Mouse (Mus musculus): ENCODE results near the gene Elf1.

DNA sequence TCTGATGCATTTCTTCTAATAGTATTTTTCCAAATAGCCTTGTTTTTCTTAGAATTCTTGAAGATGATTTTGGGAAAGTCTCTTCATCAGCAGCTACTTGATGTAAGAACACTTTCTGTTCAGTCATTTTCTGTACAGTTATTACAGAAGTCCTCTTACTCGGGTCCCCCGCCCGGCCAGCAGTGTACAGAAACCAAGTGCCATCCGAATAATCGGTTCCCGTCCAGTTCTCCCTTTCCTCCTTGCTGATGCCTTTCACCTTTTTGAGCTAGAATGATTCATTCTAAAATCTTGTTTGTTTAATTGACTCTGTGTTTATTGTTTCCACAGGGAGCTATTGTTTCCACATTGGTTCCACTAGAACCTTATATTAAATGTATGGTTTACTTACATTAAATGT, 49.8 kb downstream of the Elf1 start:
- TF ChIP-seq CTCF (IDR thresholded peaks at IDR 0.05 in 2 of 3, conservative IDR thresholded peaks at IDR 0.05 in 1 of 3; ENCODE audit: control insufficient read depth in 1 of 3, insufficient read depth in 1 of 3, low read depth in 2 of 3, low read length in 3 of 3, poor library complexity in 1 of 3, severe bottlenecking in 1 of 3) (no peak), EP300 (IDR thresholded peaks at IDR 0.05; ENCODE audit: low read depth in 1 of 2, low read length in 2 of 2) (no peak), E2F4 (IDR thresholded peaks at IDR 0.05; ENCODE audit: borderline replicate concordance, low read depth, low read length) (no peak), POLR2AphosphoS5 (IDR thresholded peaks at IDR 0.05; ENCODE audit: borderline replicate concordance, low read depth, low read length) (no peak), RCOR1 (IDR thresholded peaks at IDR 0.05; ENCODE audit: low read depth, low read length) (no peak), SMC3 (IDR thresholded peaks at IDR 0.05; ENCODE audit: low read depth, low read length) (no peak), ZNF384 (IDR thresholded peaks at IDR 0.05; ENCODE audit: low read depth, low read length) (no peak), UBTF (IDR thresholded peaks at IDR 0.05; ENCODE audit: borderline replicate concordance, insufficient read depth, low read depth, low read length) (no peak), ZMIZ1 (IDR thresholded peaks at IDR 0.05; ENCODE audit: low read depth, low read length) (no peak), POLR2A (IDR thresholded peaks at IDR 0.05; ENCODE audit: control insufficient read depth in 1 of 2, insufficient read depth in 1 of 2, low read depth in 1 of 2, low read length in 2 of 2, poor library complexity in 1 of 2) (no peak), GATA1 (IDR thresholded peaks at IDR 0.05; ENCODE audit: low read depth, low read length) (no peak), CHD2 (IDR thresholded peaks at IDR 0.05; ENCODE audit: low read length) (no peak), KAT2A (conservative IDR thresholded peaks at IDR 0.05; ENCODE audit: low read depth, low read length) (no peak), MAZ (IDR thresholded peaks at IDR 0.05; ENCODE audit: low read depth, low read length) (no peak)

All from MEL (cell line).